Mouse (Mus musculus): Measurements from ENCODE around the gene Rbpjl. TPM values are rescaled to one million over a fixed set of nuclear protein-coding genes. Genes with fewer than 3 reads are reported as not detected.

Gene Rbpjl
- polyA plus RNA-seq, 1 experiment from 2014 or later: 0.15 TPM

Small RNAs within 50 kb of the gene (microRNA-seq; reads per million reads assigned to microRNA genes)
- gene Mir7678: not detected

Other genes starting within 250 kb of the Rbpjl start
- 2.4 and 3.1 TPM in 2 replicates for gene Kcns1, start 232.0 kb upstream of the Rbpjl start, polyA plus RNA-seq (2015; fragmentation: Nextera tagmentation; extraction: Ambion mirVana)
- not detected in 2 replicates for gene Wfdc5, start 220.4 kb upstream of the Rbpjl start, polyA plus RNA-seq (2015; fragmentation: Nextera tagmentation; extraction: Ambion mirVana)
- gene Wfdc12, start 212.5 kb upstream of the Rbpjl start, polyA plus RNA-seq (2015; fragmentation: Nextera tagmentation; extraction: Ambion mirVana): not detected in 2 replicates
- gene Wfdc15a, start 203.0 kb upstream of the Rbpjl start, polyA plus RNA-seq (2015; fragmentation: Nextera tagmentation; extraction: Ambion mirVana): not detected in 2 replicates
- not detected in 2 replicates for gene Wfdc15b, start 181.5 kb upstream of the Rbpjl start, polyA plus RNA-seq (2015; fragmentation: Nextera tagmentation; extraction: Ambion mirVana)
- not detected in 2 replicates for gene Svs2, start 164.7 kb upstream of the Rbpjl start, polyA plus RNA-seq (2015; fragmentation: Nextera tagmentation; extraction: Ambion mirVana)
- not detected in 2 replicates for gene Svs3b, start 146.5 kb upstream of the Rbpjl start, polyA plus RNA-seq (2015; fragmentation: Nextera tagmentation; extraction: Ambion mirVana)
- gene Svs4, start 124.7 kb upstream of the Rbpjl start, polyA plus RNA-seq (2015; fragmentation: Nextera tagmentation; extraction: Ambion mirVana): not detected in 2 replicates
- gene Svs3a, start 113.9 kb upstream of the Rbpjl start, polyA plus RNA-seq (2015; fragmentation: Nextera tagmentation; extraction: Ambion mirVana): not detected in 2 replicates
- not detected in 2 replicates for gene Svs6, start 86.4 kb upstream of the Rbpjl start, polyA plus RNA-seq (2015; fragmentation: Nextera tagmentation; extraction: Ambion mirVana)
- gene Svs5, start 70.4 kb upstream of the Rbpjl start, polyA plus RNA-seq (2015; fragmentation: Nextera tagmentation; extraction: Ambion mirVana): not detected in 2 replicates
- gene Slpi, start 14.0 kb upstream of the Rbpjl start, polyA plus RNA-seq (2015; fragmentation: Nextera tagmentation; extraction: Ambion mirVana): 0.66 and 0.75 TPM in 2 replicates
- 3.8 TPM in 2 replicates for gene Matn4, start 2.0 kb downstream of the Rbpjl start, polyA plus RNA-seq (2015; fragmentation: Nextera tagmentation; extraction: Ambion mirVana)
- gene Sdc4, start 40.7 kb downstream of the Rbpjl start, polyA plus RNA-seq (2015; fragmentation: Nextera tagmentation; extraction: Ambion mirVana): 13.0 and 15.3 TPM in 2 replicates
- gene Sys1, start 53.8 kb downstream of the Rbpjl start, polyA plus RNA-seq (2015; fragmentation: Nextera tagmentation; extraction: Ambion mirVana): 89.7 and 95.6 TPM in 2 replicates
- 4.1 and 12.3 TPM in 2 replicates for gene Gm20458, start 57.8 kb downstream of the Rbpjl start, polyA plus RNA-seq (2015; fragmentation: Nextera tagmentation; extraction: Ambion mirVana)
- not detected in 2 replicates for gene Trp53tg5, start 70.6 kb downstream of the Rbpjl start, polyA plus RNA-seq (2015; fragmentation: Nextera tagmentation; extraction: Ambion mirVana)
- gene Dbndd2, start 83.0 kb downstream of the Rbpjl start, polyA plus RNA-seq (2015; fragmentation: Nextera tagmentation; extraction: Ambion mirVana): 23.8 and 27.3 TPM in 2 replicates
- gene Pigt, start 94.4 kb downstream of the Rbpjl start, polyA plus RNA-seq (2015; fragmentation: Nextera tagmentation; extraction: Ambion mirVana): 97.7 and 101 TPM in 2 replicates
- gene Wfdc2, start 159.3 kb downstream of the Rbpjl start, polyA plus RNA-seq (2015; fragmentation: Nextera tagmentation; extraction: Ambion mirVana): 2.9 TPM in 2 replicates
- not detected in 2 replicates for gene Spint3, start 170.3 kb downstream of the Rbpjl start, polyA plus RNA-seq (2015; fragmentation: Nextera tagmentation; extraction: Ambion mirVana)
- 0.20 TPM in 2 replicates for gene Wfdc6a, start 182.3 kb downstream of the Rbpjl start, polyA plus RNA-seq (2015; fragmentation: Nextera tagmentation; extraction: Ambion mirVana)
- gene Eppin, start 190.5 kb downstream of the Rbpjl start, polyA plus RNA-seq (2015; fragmentation: Nextera tagmentation; extraction: Ambion mirVana): not detected in 2 replicates
- not detected in 2 replicates for gene Wfdc6b, start 210.4 kb downstream of the Rbpjl start, polyA plus RNA-seq (2015; fragmentation: Nextera tagmentation; extraction: Ambion mirVana)
- not detected in 2 replicates for gene Wfdc8, start 210.5 kb downstream of the Rbpjl start, polyA plus RNA-seq (2015; fragmentation: Nextera tagmentation; extraction: Ambion mirVana)
- gene Wfdc16, start 235.7 kb downstream of the Rbpjl start, polyA plus RNA-seq (2015; fragmentation: Nextera tagmentation; extraction: Ambion mirVana): not detected in 2 replicates